Mouse (Mus musculus) left cerebral cortex, adult 2 months (tissue): ENCODE results near the gene Clasrp. TPM values are rescaled to one million over a fixed set of nuclear protein-coding genes. Genes with fewer than 3 reads are reported as not detected.

Experiments used
- DNase-seq, 2 experiments: peaks; one replicate each; pipeline ENCODE4 v3.0.0; 2021 to 2022; ENCODE audit warnings: low spot score in 2 of 2, mixed read lengths in 1 of 2; ENCODE audit errors: extremely low spot score in 1 of 2
- H3K27ac ChIP-seq: fragments of 200-600 bp; 2 replicates; pipeline ENCODE4 v1.8.1; 2022
- H3K4me3 ChIP-seq: fragments of 200-600 bp; 2 replicates; pipeline ENCODE4 v1.8.1; 2022
- CTCF ChIP-seq: fragments of 200-600 bp; IDR thresholded peaks from 2 replicates; pipeline ENCODE4 v1.8.1; 2022; ENCODE audit warnings: antibody characterized with exemption, mild to moderate bottlenecking, moderate library complexity
- intact Hi-C: fragments of 180-260 bp; cut with DNase I; formaldehyde crosslinking; loops from one replicate; pipeline ENCODE4 v1.15.1; 2025
- total RNA-seq, 2 experiments: library from RNA; stranded (reverse); gene quantifications; 2 replicates each; pipeline ENCODE4 v1.2.3; 2021

Clasrp gene
- total RNA-seq, 2 experiments from 2014 or later: 92.7 to 98.3 TPM

- peak overlapping the region; percentile 91 for H3K4me3 ChIP-seq
- intact Hi-C loops: no loop called here
- no peak for DNase-seq
- peak overlapping the region; percentile 94; the same call in 1 of the 2 replicates for H3K27ac ChIP-seq
- TF ChIP-seq CTCF: no peak
Observed at GRCm38 (mm10) chr7:19603055-19603454, 1.2 kb downstream of the Clasrp start.

GRCm38 (mm10) chr7:19600562-19600961 is 3.7 kb downstream of the Clasrp start:
- Histone ChIP-seq H3K4me3 (no peak overlapping the region), H3K27ac (peak overlapping the region; percentile 61)
- no peak for TF ChIP-seq CTCF
- intact Hi-C loops: no loop called here
- DNase-seq: peak in 1 of 2 experiments; percentile 34

- Histone ChIP-seq H3K4me3 (no peak overlapping the region), H3K27ac (no peak overlapping the region)
- DNase-seq: no peak
- TF ChIP-seq CTCF: no peak
- intact Hi-C loops: no loop called here
Observed at GRCm38 (mm10) chr7:19593061-19593730, 11.1 kb downstream of the Clasrp start.

- Histone ChIP-seq H3K4me3 (no peak overlapping the region), H3K27ac (peak overlapping the region; percentile 62)
- DNase-seq: peak; percentile 67 to 68
- intact Hi-C loops: loop anchor here (2.0 kb wide), 1 partner anchor 29 kb away; no protein-coding TSS in a partner anchor
- TF ChIP-seq CTCF: peak; percentile 89
Observed at GRCm38 (mm10) chr7:19589917-19590316, 14.4 kb downstream of the Clasrp start.

GRCm38 (mm10) chr7:19589207-19589606 is 15.1 kb downstream of the Clasrp start:
- H3K4me3 ChIP-seq: no peak overlapping the region
- intact Hi-C loops: loop anchor here (2.0 kb wide), 1 partner anchor 30 kb away; no protein-coding TSS in a partner anchor
- H3K27ac ChIP-seq: no peak overlapping the region
- peak; percentile 50 for DNase-seq
- TF ChIP-seq CTCF: peak; percentile 62

- Histone ChIP-seq H3K4me3 (no peak overlapping the region), H3K27ac (no peak overlapping the region)
- intact Hi-C loops: no loop called here
- no peak for TF ChIP-seq CTCF
- no peak for DNase-seq
Observed at GRCm38 (mm10) chr7:19586269-19586668, 18.0 kb downstream of the Clasrp start.

- no peak overlapping the region for H3K4me3 ChIP-seq
- no peak for DNase-seq
- TF ChIP-seq CTCF: no peak
- intact Hi-C loops: no loop called here
- H3K27ac ChIP-seq: no peak overlapping the region
Observed at GRCm38 (mm10) chr7:19580634-19581033, 23.7 kb downstream of the Clasrp start.

- intact Hi-C loops: no loop called here
- Histone ChIP-seq H3K27ac (no peak overlapping the region), H3K4me3 (no peak overlapping the region)
- TF ChIP-seq CTCF: no peak
- DNase-seq: no peak
Observed at GRCm38 (mm10) chr7:19579751-19580150, 24.5 kb downstream of the Clasrp start.

GRCm38 (mm10) chr7:19578436-19578835 is 25.9 kb downstream of the Clasrp start:
- intact Hi-C loops: no loop called here
- H3K27ac ChIP-seq: no peak overlapping the region
- DNase-seq: no peak
- no peak for TF ChIP-seq CTCF
- H3K4me3 ChIP-seq: no peak overlapping the region

GRCm38 (mm10) chr7:19577877-19578414 is 26.3 kb downstream of the Clasrp start:
- no peak for TF ChIP-seq CTCF
- Histone ChIP-seq H3K4me3 (peak overlapping the region; percentile 49), H3K27ac (no peak overlapping the region)
- no peak for DNase-seq
- intact Hi-C loops: no loop called here

GRCm38 (mm10) chr7:19577141-19577852 is 27.0 kb downstream of the Clasrp start, which contains the start of the genes Zfp296 and Gemin7:
Zfp296 (plus strand) TSS chr7:19577287.
Gemin7 (minus strand) TSS chr7:19577595.
- no peak for DNase-seq
- no peak for TF ChIP-seq CTCF
- Histone ChIP-seq H3K4me3 (peak within 1 kb of the TSS; percentile 49), H3K27ac (no peak within 1 kb of the TSS)
- intact Hi-C loops: no loop called here

GRCm38 (mm10) chr7:19575559-19575958 is 28.7 kb downstream of the Clasrp start:
- TF ChIP-seq CTCF: no peak
- DNase-seq: no peak
- intact Hi-C loops: no loop called here
- H3K4me3 ChIP-seq: no peak overlapping the region
- H3K27ac ChIP-seq: no peak overlapping the region
